Mouse (Mus musculus): ENCODE measurements around the gene 2810408A11Rik.

The 2810408A11Rik gene

DNA sequence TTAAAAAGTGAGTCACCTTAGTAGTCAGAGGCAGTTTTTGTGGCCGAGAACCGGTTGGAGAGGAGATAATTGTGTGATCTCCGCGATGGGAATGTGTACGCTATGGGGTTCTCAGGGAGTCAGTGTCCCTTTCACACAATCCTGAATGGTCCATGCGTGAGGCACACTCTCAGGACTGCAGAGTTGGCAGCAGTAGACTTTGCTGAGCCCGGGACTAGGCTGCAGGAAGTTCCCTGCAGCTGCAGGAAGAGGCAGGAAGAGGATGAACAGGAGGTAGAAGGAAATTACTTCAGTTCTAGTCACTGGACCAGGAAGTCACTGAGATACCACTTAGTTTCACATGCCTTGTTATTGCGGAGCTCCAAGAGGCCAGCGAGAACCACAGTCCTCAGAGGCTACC is 51.7 kb downstream of the 2810408A11Rik start:
- no peak for DNase-seq (ENCODE audit: low spot score in 2 of 2)

- no peak for DNase-seq (ENCODE audit: low spot score in 2 of 2)
These were observed 52.8 kb downstream of the 2810408A11Rik start for GRCm38 (mm10) chr11:69848021-69848420.

Measured in frontal cortex, postnatal 25 days (tissue).